Mouse (Mus musculus) thymus, adult 2 months (tissue): ENCODE measurements around the gene C9. TPM values are rescaled to one million over a fixed set of nuclear protein-coding genes. Genes with fewer than 3 reads are reported as not detected.

Experiments
- DNase-seq: peaks from one replicate; pipeline ENCODE4 v3.0.0; 2021
- H3K27ac ChIP-seq: fragments of 200-500 bp; 2 replicates; pipeline ENCODE4 v1.5.1; 2012; ENCODE audit warnings: low read length, control low read depth; ENCODE audit not compliant: control insufficient read depth, insufficient read depth
- H3K27me3 ChIP-seq: fragments of 200-500 bp; 2 replicates; pipeline ENCODE4 v1.6.1; 2012; ENCODE audit warnings: mild to moderate bottlenecking, low read length, moderate library complexity, mixed read lengths; ENCODE audit not compliant: control insufficient read depth, insufficient read depth
- H3K36me3 ChIP-seq: fragments of 200-500 bp; 2 replicates; pipeline ENCODE4 v1.6.1; 2012; ENCODE audit warnings: mild to moderate bottlenecking, low read length, moderate library complexity; ENCODE audit not compliant: control insufficient read depth, insufficient read depth
- H3K4me1 ChIP-seq: fragments of 200-500 bp; replicated peaks from 2 replicates; pipeline ENCODE4 v1.6.1; 2012; ENCODE audit warnings: low read length; ENCODE audit not compliant: control insufficient read depth, insufficient read depth
- H3K4me3 ChIP-seq: fragments of 200-500 bp; 2 replicates; pipeline ENCODE4 v1.5.1; 2012; ENCODE audit warnings: mild to moderate bottlenecking, low read length, control low read depth, moderate library complexity; ENCODE audit not compliant: control insufficient read depth, insufficient read depth
- CTCF ChIP-seq: fragments of 200-500 bp; IDR thresholded peaks from 2 replicates; pipeline ENCODE4 v1.5.1; 2012; ENCODE audit warnings: mild to moderate bottlenecking, control low read depth, low read length, moderate library complexity, borderline replicate concordance; ENCODE audit not compliant: control insufficient read depth, poor library complexity, insufficient read depth; ENCODE audit errors: extremely low read depth
- POLR2A ChIP-seq: fragments of 200-500 bp; IDR thresholded peaks from 2 replicates; pipeline ENCODE4 v1.6.1; 2012; ENCODE audit warnings: mild to moderate bottlenecking, low read length, control low read depth, moderate library complexity; ENCODE audit not compliant: control insufficient read depth, poor library complexity, insufficient read depth; ENCODE audit errors: extremely low read depth
- WGBS: fragments of 180-500 bp; shearing (Covaris S2); methylation state at CpG from one replicate; pipeline ENCODE4 v1.1.7; 2018; 5-methylcytosine and 5-hydroxymethylcytosine counted together
- polyA plus RNA-seq: library from polyadenylated mRNA; depleted of rRNA; stranded (reverse); fragments of >200 nt; gene quantifications from 2 replicates; pipeline ENCODE4 v1.2.3, GENCODE M21; 2012

The C9 gene
- polyA plus RNA-seq, 1 experiment: not detected

DNA sequence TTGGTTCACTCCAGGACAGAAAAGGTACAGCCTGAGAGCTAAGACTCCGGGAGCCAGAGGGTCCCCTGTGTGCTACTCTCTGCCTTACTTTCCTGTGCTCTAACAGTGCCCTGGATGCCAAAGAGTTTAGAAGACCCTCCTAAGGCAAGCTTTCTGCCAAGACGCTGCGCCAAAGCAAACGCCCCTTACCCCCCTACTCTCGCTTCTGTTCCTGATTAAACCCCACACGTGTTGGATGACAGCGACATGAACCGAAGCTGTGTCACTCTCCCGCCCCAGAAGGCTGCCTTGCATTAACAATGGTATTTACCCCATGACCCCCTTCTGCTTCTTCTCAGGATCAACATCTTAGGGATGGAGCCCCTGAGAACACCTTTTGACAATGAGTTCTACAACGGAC is 21.9 kb downstream of the C9 start:
- H3K27ac ChIP-seq: no peak overlapping the region
- WGBS: 92% methylated on average over 10 of the region's 10 CpGs
- DNase-seq: no peak
- no peaks in the 10 kb centered on the region for H3K4me1 ChIP-seq
- TF ChIP-seq CTCF (no peak), POLR2A (no peak)
- H3K36me3 ChIP-seq: no peaks in the 10 kb centered on the region
- H3K4me3 ChIP-seq: no peak overlapping the region
- H3K27me3 ChIP-seq: no peaks in the 10 kb centered on the region

- no peak overlapping the region for H3K4me3 ChIP-seq
- H3K27ac ChIP-seq: no peak overlapping the region
- no peaks in the 10 kb centered on the region for H3K4me1 ChIP-seq
- no peaks in the 10 kb centered on the region for H3K27me3 ChIP-seq
- H3K36me3 ChIP-seq: no peaks in the 10 kb centered on the region
- no peak for TF ChIP-seq CTCF
- no peak for TF ChIP-seq POLR2A
- no peak for DNase-seq
- WGBS: 90% methylated on average over 1 of the region's 1 CpGs
Observed at GRCm38 (mm10) chr15:6468845-6469244, 23.7 kb downstream of the C9 start.

DNA sequence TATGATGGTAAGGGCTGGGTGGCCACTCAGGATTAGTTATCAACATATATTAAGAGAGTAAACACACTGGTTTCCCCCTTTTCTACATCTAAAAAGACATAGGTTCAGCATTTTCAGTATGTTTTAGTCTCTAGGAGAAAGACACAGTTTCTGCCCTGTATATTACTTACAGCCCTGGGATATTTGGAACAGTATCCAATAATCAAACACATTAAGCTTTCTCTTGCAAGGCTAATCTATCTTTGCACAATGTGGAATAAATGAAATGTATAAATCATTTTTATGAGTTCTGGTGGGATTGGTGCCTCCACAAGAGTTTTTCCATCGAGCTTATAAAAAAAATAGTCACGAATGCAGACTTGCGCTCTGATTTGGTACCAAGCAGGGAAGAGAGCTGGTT is 24.3 kb downstream of the C9 start:
- TF ChIP-seq POLR2A (no peak), CTCF (no peak)

GRCm38 (mm10) chr15:6483561-6483960 is 38.4 kb downstream of the C9 start:
- H3K36me3 ChIP-seq: no peaks in the 10 kb centered on the region
- DNase-seq: no peak

More for the DNA sequence above, 24.3 kb downstream of the C9 start:
- WGBS: 95% methylated on average over 3 of the region's 3 CpGs
- Histone ChIP-seq H3K4me1 (no peaks in the 10 kb centered on the region), H3K27me3 (no peaks in the 10 kb centered on the region), H3K27ac (no peak overlapping the region), H3K36me3 (no peaks in the 10 kb centered on the region), H3K4me3 (no peak overlapping the region)
- no peak for DNase-seq

GRCm38 (mm10) chr15:6492386-6492785 is 47.3 kb downstream of the C9 start:
- no peaks in the 10 kb centered on the region for H3K36me3 ChIP-seq
- DNase-seq: no peak
- H3K27ac ChIP-seq: no peak overlapping the region
- H3K27me3 ChIP-seq: no peaks in the 10 kb centered on the region
- 95% methylated on average over 2 of the region's 2 CpGs for WGBS
- no peak for TF ChIP-seq CTCF
- TF ChIP-seq POLR2A: no peak
- H3K4me1 ChIP-seq: no peaks in the 10 kb centered on the region
- H3K4me3 ChIP-seq: no peak overlapping the region

More at GRCm38 (mm10) chr15:6483561-6483960, 38.4 kb downstream of the C9 start:
- WGBS: 95% methylated on average over 3 of the region's 3 CpGs
- TF ChIP-seq CTCF (no peak), POLR2A (no peak)
- H3K4me1 ChIP-seq: no peaks in the 10 kb centered on the region
- H3K4me3 ChIP-seq: no peak overlapping the region
- H3K27ac ChIP-seq: no peak overlapping the region
- no peaks in the 10 kb centered on the region for H3K27me3 ChIP-seq

DNA sequence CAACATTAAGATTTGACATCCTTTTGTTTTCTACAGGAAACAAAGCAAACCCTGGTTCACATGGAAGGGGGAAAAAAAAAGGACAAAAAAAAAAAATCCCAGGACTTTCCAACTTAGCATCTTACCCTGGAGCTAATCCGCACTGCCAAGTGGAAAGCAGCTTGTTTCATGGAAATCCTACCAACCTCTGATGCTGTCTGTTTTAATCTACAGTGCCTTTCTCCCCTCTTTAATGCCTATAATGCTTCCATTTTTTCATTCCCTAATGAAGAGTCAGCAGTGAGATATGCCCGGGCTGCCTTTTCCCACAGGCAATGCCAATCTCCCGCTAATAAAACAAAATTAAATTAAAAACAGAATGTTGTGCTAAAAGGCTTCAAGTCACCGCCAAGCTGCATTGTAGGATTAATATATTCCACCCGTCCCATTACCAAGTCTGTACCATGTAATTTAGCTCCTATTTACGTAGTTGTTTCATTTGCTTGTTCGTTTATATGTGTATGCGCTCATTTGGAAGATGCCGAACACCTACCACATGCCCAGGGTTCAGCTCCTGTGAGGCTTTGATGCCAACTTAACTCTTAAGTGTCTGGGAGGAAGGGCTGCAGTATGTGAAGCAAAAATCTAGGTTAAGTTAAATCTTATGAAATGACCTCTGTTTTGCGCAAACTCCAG is 53.4 kb downstream of the C9 start:
- no peaks in the 10 kb centered on the region for H3K27me3 ChIP-seq
- H3K36me3 ChIP-seq: no peaks in the 10 kb centered on the region
- no peaks in the 10 kb centered on the region for H3K4me1 ChIP-seq
- TF ChIP-seq POLR2A: no peak
- WGBS: 95% methylated on average over 10 of the region's 10 CpGs
- H3K4me3 ChIP-seq: no peak overlapping the region
- no peak overlapping the region for H3K27ac ChIP-seq
- no peak for DNase-seq

DNA sequence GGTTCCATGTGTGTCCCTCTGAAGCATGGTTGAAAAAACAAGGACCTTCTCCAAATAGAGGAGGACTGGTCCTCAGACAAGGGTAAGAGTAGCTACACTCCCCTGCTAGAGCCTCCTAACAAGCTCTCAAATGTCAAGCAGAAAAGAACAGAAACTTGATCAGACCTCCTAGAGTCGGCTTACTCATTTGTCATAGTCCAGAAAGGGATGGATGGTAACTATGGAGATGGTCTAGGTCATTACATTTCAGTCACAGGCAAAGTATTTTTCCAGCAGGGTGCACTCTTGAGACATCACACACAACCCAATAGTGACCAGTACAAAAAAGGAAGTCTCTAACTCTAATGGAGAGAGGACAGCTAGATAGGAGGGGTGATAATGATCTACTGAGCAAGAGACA is 55.7 kb downstream of the C9 start:
- TF ChIP-seq CTCF (no peak), POLR2A (no peak)
- Histone ChIP-seq H3K4me3 (no peak overlapping the region), H3K27ac (no peak overlapping the region), H3K4me1 (no peaks in the 10 kb centered on the region), H3K36me3 (no peaks in the 10 kb centered on the region), H3K27me3 (no peaks in the 10 kb centered on the region)
- WGBS: 12% methylated on average over 1 of the region's 1 CpGs
- no peak for DNase-seq
